Mouse (Mus musculus) kidney, embryonic 15.5 days (tissue): ENCODE measurements around the gene Ccdc33. TPM values are rescaled to one million over a fixed set of nuclear protein-coding genes. Genes with fewer than 3 reads are reported as not detected.
A peak's percentile ranks its signal among the peaks of the same experiment; 100 is the strongest.

Experiments
- ATAC-seq: fragments of 200-750 bp; cut with Nextera tagmentation; replicated peaks from 2 replicates; pipeline ENCODE4 v1.8.0; 2017; ENCODE audit warnings: moderate TSS enrichment; ENCODE audit not compliant: low FRiP score
- H3K27ac ChIP-seq: fragments of 300-500 bp; sonication (generic); 2 replicates; pipeline ENCODE4 v1.5.1; 2015; ENCODE audit warnings: mild to moderate bottlenecking, inconsistent platforms
- H3K27me3 ChIP-seq: fragments of 300-500 bp; sonication (generic); 2 replicates; pipeline ENCODE4 v1.6.1; 2015; ENCODE audit warnings: inconsistent platforms
- H3K36me3 ChIP-seq: fragments of 300-500 bp; sonication (generic); 2 replicates; pipeline ENCODE4 v1.6.1; 2015; ENCODE audit warnings: inconsistent platforms
- H3K4me1 ChIP-seq: fragments of 300-500 bp; sonication (generic); 2 replicates; pipeline ENCODE4 v1.6.1; 2015; ENCODE audit warnings: inconsistent platforms
- H3K4me2 ChIP-seq: fragments of 300-500 bp; sonication (generic); 2 replicates; pipeline ENCODE4 v1.6.1; 2015; ENCODE audit warnings: moderate library complexity, mild to moderate bottlenecking, inconsistent platforms
- H3K4me3 ChIP-seq: fragments of 300-500 bp; sonication (generic); replicated peaks from 2 replicates; pipeline ENCODE4 v1.5.1; 2015; ENCODE audit warnings: mild to moderate bottlenecking, inconsistent platforms
- H3K9ac ChIP-seq: fragments of 300-500 bp; sonication (generic); 2 replicates; pipeline ENCODE4 v1.6.1; 2015; ENCODE audit warnings: mild to moderate bottlenecking, inconsistent platforms
- H3K9me3 ChIP-seq: fragments of 300-500 bp; sonication (generic); replicated peaks from 2 replicates; pipeline ENCODE4 v1.6.1; 2016; ENCODE audit warnings: inconsistent platforms
- WGBS: fragments of 180-500 bp; shearing (Covaris S2); methylation state at CpG from one replicate; pipeline ENCODE4 v1.1.7; 2015; ENCODE audit warnings: mixed read lengths; 5-methylcytosine and 5-hydroxymethylcytosine counted together
- polyA plus RNA-seq: library from polyadenylated mRNA; unstranded; fragments of >200 nt; fragmentation: Nextera tagmentation; extraction: Ambion mirVana; gene quantifications from 2 replicates; pipeline ENCODE4 v1.2.1, GENCODE M21; 2015

Ccdc33 gene
- polyA plus RNA-seq, 1 experiment from 2014 or later: 0.29 TPM

DNA sequence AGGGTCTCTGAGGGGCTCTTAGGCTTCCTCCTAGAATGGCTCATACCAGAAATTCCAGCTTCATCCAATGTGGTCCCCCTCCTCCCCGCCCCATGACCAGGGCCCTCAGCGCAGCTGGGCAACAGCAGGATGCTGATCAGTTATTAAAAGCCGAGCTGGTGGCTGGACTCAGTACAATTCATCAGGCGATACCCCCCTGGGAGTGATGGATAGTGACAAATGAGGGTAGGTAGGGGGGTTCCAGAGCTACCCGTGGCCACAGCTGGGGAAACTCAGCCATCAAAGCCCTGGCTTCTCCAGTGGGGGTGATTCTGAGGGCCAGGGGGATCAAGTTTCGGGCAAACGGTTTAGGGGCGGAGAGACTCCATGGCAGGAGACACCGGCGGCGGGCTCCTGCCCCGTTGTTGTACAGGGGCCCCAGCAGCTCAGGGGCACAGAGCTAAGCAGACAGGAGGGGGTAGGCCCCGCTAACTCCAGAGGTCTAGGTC lies 10.3 kb upstream of the Ccdc33 start:
- peak; percentile 34; the same call in 1 of the 2 replicates for ATAC-seq
- no peaks in the 10 kb centered on the region for H3K9me3 ChIP-seq
- 7% methylated on average over 13 of the region's 13 CpGs for WGBS
- H3K27me3 ChIP-seq: 0 out of 2 replicates have a peak, but pooled peaks cover 8% of the 10 kb centered on the region
- H3K4me2 ChIP-seq: peak overlapping the region; percentile 49
- 0 out of 2 replicates have a peak overlapping the region, but pooled peaks have one; percentile 2 for H3K4me3 ChIP-seq
- H3K27ac ChIP-seq: peak overlapping the region; percentile 84
- H3K36me3 ChIP-seq: no peaks in the 10 kb centered on the region
- peaks cover 79% of the 10 kb centered on the region for H3K4me1 ChIP-seq
- no peak overlapping the region for H3K9ac ChIP-seq

DNA sequence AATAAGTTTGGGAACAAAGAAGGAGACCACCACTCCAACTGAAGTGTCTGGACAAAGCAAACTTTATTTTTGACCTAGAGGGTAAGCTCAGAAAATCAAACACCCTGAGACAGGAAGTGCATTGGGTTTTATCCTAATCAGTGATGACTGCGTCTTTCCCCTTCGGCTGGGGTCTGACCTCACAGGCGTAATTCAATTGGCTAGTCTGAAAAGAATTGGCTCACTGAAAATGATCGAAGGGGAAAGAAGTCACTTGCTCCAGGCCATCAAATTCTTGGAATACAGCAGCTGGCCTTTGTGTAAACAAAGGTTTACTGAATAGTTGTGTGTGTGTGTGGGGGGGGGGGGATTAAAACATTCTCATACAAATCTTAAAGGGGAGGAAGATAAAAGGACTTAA lies 7.2 kb upstream of the Ccdc33 start:
- no peak overlapping the region for H3K27ac ChIP-seq
- no peaks in the 10 kb centered on the region for H3K9me3 ChIP-seq
- no peaks in the 10 kb centered on the region for H3K36me3 ChIP-seq
- no peak overlapping the region for H3K4me3 ChIP-seq
- H3K4me1 ChIP-seq: peaks cover 57% of the 10 kb centered on the region
- no peak overlapping the region for H3K4me2 ChIP-seq
- no peak overlapping the region for H3K9ac ChIP-seq
- no peak for ATAC-seq
- 0 out of 2 replicates have a peak, but pooled peaks cover 8% of the 10 kb centered on the region for H3K27me3 ChIP-seq
- WGBS: 26% methylated on average over 4 of the region's 4 CpGs

DNA sequence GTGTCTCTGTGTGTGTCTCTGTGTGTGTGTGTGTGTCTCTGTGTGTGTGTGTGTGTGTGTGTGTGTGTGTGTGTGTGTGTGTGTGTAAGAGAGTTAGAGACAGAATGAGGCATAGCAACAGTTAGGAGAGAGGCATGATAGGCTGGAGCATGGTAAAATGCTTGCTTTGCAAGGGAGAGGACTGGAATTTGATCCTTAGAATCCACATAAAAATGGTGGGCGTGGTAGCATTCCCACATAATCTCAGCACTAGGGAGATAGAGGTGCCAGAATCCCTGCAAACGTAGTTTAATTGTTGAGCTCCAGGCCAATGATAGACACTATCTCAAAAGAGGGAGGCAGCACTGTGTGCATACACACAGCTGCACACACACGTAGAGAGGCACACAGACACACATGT lies 6.5 kb upstream of the Ccdc33 start:
- H3K4me2 ChIP-seq: no peak overlapping the region
- WGBS: 38% methylated on average over 3 of the region's 3 CpGs
- H3K36me3 ChIP-seq: no peaks in the 10 kb centered on the region
- no peak overlapping the region for H3K9ac ChIP-seq
- no peak for ATAC-seq
- H3K4me1 ChIP-seq: peaks cover 50% of the 10 kb centered on the region
- 0 out of 2 replicates have a peak, but pooled peaks cover 7% of the 10 kb centered on the region for H3K27me3 ChIP-seq
- no peaks in the 10 kb centered on the region for H3K9me3 ChIP-seq
- H3K4me3 ChIP-seq: no peak overlapping the region
- 0 out of 2 replicates have a peak overlapping the region, but pooled peaks have one; percentile 18 for H3K27ac ChIP-seq

DNA sequence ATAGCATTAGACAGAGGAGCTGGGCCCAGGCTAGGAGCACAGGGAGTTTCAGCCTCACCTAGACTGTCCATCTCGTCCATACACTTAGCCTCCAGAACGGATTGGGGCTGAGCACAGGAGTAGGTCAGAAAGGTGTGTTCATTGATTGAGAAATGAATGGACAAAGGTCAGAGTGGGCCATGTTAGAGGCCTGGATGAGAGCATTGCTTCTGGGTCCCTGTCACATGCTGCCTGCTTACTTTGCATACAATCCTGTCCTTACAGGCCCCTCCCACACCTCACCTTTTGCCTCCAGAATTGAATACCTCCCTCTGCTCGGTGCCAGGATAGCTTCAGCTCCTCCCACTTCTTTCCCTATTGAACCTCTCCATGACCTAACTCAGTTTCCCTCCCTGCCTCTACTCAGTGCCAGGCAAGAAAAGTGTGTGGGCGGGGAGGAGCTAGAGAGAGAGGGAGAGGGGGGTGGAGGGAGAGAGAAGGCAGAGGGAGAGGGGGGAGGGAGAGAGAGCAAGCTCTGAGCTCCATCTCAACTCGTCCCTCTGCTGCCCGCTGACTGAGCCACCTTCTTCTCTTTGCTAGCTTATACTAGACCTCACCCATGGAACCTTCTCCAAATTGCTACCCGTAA lies 2.5 kb downstream of the Ccdc33 start:
- 0 out of 2 replicates have a peak overlapping the region, but pooled peaks have one; percentile 8 for H3K9ac ChIP-seq
- H3K4me1 ChIP-seq: peaks cover 64% of the 10 kb centered on the region
- H3K4me2 ChIP-seq: no peak overlapping the region
- no peak; the same call in 1 of the 2 replicates for ATAC-seq
- 33% methylated on average over 7 of the region's 7 CpGs for WGBS
- peaks cover 12% of the 10 kb centered on the region; the same call in 1 of the 2 replicates for H3K27me3 ChIP-seq
- no peaks in the 10 kb centered on the region for H3K9me3 ChIP-seq
- peak overlapping the region; percentile 63 for H3K27ac ChIP-seq
- H3K36me3 ChIP-seq: no peaks in the 10 kb centered on the region
- no peak overlapping the region for H3K4me3 ChIP-seq

DNA sequence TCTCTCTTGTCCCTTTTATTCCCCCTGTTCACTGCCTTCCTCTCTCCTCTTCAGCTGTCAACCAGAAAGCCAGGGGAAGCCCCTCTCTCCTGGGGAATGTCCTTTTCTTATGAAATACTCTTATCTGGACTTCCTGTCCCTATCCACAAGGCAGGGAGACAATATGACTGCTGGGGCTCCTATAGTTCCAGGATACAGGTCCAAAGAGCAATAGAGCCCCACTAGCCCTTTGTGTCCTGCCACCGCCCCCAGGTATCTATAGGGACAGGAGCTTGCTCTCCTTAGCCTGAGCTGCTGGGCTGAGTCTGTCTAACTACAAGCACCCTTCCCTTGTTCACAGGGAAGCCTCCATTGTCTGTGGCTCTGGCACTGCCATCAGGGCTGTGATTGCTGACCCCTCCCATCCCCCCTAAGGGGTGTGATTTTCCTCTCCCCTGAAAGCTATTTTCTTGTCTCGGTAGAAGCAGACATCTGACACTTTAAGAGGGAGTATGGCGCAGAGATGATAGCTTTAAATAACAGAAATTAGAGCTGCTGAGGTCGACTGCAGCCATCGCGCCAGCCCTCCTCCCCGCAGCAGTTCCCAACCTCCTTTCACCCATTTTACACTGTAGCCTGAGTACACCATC lies 3.2 kb downstream of the Ccdc33 start:
- H3K9me3 ChIP-seq: no peaks in the 10 kb centered on the region
- H3K36me3 ChIP-seq: no peaks in the 10 kb centered on the region
- 22% methylated on average over 7 of the region's 7 CpGs for WGBS
- H3K4me1 ChIP-seq: peaks cover 64% of the 10 kb centered on the region
- no peak overlapping the region for H3K4me2 ChIP-seq
- H3K27me3 ChIP-seq: peaks cover 12% of the 10 kb centered on the region; the same call in 1 of the 2 replicates
- 0 out of 2 replicates have a peak overlapping the region, but pooled peaks have one; percentile 8 for H3K9ac ChIP-seq
- no peak overlapping the region for H3K4me3 ChIP-seq
- peak overlapping the region; percentile 63 for H3K27ac ChIP-seq
- ATAC-seq: peak; percentile 20; the same call in 1 of the 2 replicates

GRCm38 (mm10) chr9:58114019-58114418 lies 4.6 kb downstream of the Ccdc33 start:
- 10% methylated on average over 9 of the region's 9 CpGs for WGBS
- no peak for ATAC-seq
- Histone ChIP-seq H3K9me3 (no peaks in the 10 kb centered on the region), H3K4me3 (no peak overlapping the region), H3K27ac (peak overlapping the region; percentile 57), H3K36me3 (no peaks in the 10 kb centered on the region), H3K4me1 (peaks cover 66% of the 10 kb centered on the region), H3K27me3 (peaks cover 12% of the 10 kb centered on the region; the same call in 1 of the 2 replicates), H3K9ac (no peak overlapping the region), H3K4me2 (peak overlapping the region; percentile 53)

DNA sequence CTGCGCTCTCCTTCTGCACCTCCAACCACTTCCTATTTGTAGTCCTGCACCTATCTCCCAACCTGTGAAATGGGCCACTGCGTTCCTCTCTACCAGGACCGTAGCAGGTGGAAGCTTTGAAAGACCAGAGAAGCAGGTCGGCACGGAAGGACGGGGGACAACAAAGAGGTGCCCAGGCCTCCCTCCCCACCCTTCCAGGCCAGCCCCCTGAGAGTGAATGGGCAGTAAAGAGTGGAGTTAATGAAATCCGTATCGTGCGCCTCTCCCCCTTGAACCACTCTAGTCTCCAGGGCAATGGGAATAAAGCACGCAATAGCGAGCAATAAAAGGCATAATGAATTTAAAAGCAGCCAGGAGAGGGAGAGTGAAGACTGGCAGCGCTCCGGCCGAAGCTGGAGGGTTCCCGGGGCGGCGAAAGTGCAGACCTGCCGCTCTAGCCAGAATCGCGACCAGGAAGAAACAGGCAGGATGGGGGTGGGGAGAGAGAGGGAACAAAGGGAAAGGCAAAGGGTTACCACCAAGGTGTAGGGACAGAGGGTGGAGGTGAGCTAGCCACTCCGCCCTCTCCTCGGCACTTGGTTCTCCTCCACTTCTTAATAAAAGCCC lies 5.2 kb downstream of the Ccdc33 start:
- ATAC-seq: no peak
- WGBS: 5% methylated on average over 22 of the region's 22 CpGs
- 0 out of 2 replicates have a peak overlapping the region, but pooled peaks have one; percentile 9 for H3K9ac ChIP-seq
- H3K27me3 ChIP-seq: peaks cover 12% of the 10 kb centered on the region; the same call in 1 of the 2 replicates
- H3K4me3 ChIP-seq: peak overlapping the region; percentile 27
- H3K4me2 ChIP-seq: peak overlapping the region; percentile 53
- H3K4me1 ChIP-seq: peaks cover 63% of the 10 kb centered on the region
- no peaks in the 10 kb centered on the region for H3K9me3 ChIP-seq
- H3K36me3 ChIP-seq: no peaks in the 10 kb centered on the region
- H3K27ac ChIP-seq: peak overlapping the region; percentile 76

GRCm38 (mm10) chr9:58112866-58113278 lies 5.8 kb downstream of the Ccdc33 start:
- Histone ChIP-seq H3K4me3 (peak overlapping the region; percentile 27; the same call in 1 of the 2 replicates), H3K9ac (0 out of 2 replicates have a peak overlapping the region, but pooled peaks have one; percentile 9), H3K36me3 (no peaks in the 10 kb centered on the region), H3K4me1 (peaks cover 58% of the 10 kb centered on the region), H3K27ac (peak overlapping the region; percentile 76), H3K4me2 (peak overlapping the region; percentile 53), H3K27me3 (peaks cover 10% of the 10 kb centered on the region; the same call in 1 of the 2 replicates), H3K9me3 (no peaks in the 10 kb centered on the region)
- 10% methylated on average over 6 of the region's 6 CpGs for WGBS
- ATAC-seq: peak; percentile 17; the same call in 1 of the 2 replicates

- H3K4me2 ChIP-seq: peak overlapping the region; percentile 53; the same call in 1 of the 2 replicates
- 0 out of 2 replicates have a peak, but pooled peaks cover 5% of the 10 kb centered on the region for H3K27me3 ChIP-seq
- H3K27ac ChIP-seq: peak overlapping the region; percentile 76; the same call in 1 of the 2 replicates
- 16% methylated on average over 5 of the region's 6 CpGs for WGBS
- H3K4me1 ChIP-seq: peaks cover 58% of the 10 kb centered on the region
- no peak overlapping the region for H3K4me3 ChIP-seq
- ATAC-seq: no peak; the same call in 1 of the 2 replicates
- no peaks in the 10 kb centered on the region for H3K36me3 ChIP-seq
- H3K9me3 ChIP-seq: no peaks in the 10 kb centered on the region
- no peak overlapping the region for H3K9ac ChIP-seq
Observed at GRCm38 (mm10) chr9:58112321-58112751, 6.3 kb downstream of the Ccdc33 start.

DNA sequence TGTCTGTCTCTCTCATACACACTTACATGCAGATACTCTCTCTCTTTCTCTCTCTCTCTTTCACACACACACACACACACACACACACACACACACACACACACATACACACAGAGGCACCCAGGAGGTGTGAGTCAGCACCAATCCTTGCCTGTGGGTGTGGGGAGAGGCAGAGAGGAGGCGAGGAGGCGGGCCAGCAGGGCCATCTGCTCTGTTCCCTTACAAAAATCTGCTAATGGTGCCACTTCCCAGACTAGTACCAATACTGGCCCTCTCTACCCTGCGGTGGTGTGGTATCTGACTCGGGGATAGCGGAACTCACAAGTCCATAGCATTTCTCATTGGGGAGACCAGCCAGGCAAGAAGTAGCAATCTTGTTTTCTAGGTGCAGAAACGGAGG lies 7.2 kb downstream of the Ccdc33 start:
- Histone ChIP-seq H3K4me3 (no peak overlapping the region), H3K9ac (no peak overlapping the region), H3K36me3 (no peaks in the 10 kb centered on the region), H3K27me3 (0 out of 2 replicates have a peak, but pooled peaks cover 5% of the 10 kb centered on the region), H3K9me3 (no peaks in the 10 kb centered on the region), H3K4me2 (no peak overlapping the region), H3K27ac (0 out of 2 replicates have a peak overlapping the region, but pooled peaks have one; percentile 33), H3K4me1 (peaks cover 52% of the 10 kb centered on the region)
- no peak for ATAC-seq
- 59% methylated on average over 6 of the region's 6 CpGs for WGBS

DNA sequence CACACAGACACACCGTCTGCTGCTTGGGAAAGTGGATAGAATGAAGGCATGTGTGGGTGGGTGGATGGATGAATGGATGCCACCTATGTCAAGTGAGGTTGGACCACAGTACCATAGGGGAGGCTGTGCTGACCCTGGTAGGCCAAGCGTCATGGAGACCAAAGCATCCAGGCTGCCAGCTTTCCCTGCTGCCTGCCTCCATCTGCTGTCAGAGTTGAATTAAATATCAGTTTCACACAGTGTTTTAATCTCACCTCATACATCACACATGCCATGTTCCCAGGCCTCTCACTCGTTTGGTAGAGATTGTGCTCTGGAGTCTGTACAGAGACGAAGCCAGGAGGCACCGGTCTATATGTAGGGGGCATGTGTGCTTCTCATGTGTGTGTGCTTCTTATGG lies 7.8 kb downstream of the Ccdc33 start:
- Histone ChIP-seq H3K36me3 (no peaks in the 10 kb centered on the region), H3K4me1 (peaks cover 52% of the 10 kb centered on the region), H3K27me3 (0 out of 2 replicates have a peak, but pooled peaks cover 5% of the 10 kb centered on the region), H3K4me2 (no peak overlapping the region), H3K4me3 (no peak overlapping the region), H3K9ac (no peak overlapping the region), H3K27ac (no peak overlapping the region), H3K9me3 (no peaks in the 10 kb centered on the region)
- no peak for ATAC-seq
- 70% methylated on average over 5 of the region's 5 CpGs for WGBS
